Mouse (Mus musculus) CH12.LX (cell line): Measurements from ENCODE around the gene Gstt2. TPM values are rescaled to one million over a fixed set of nuclear protein-coding genes. Genes with fewer than 3 reads are reported as not detected.

ENCODE experiments used
- DNase-seq: peaks from one replicate; pipeline ENCODE4 v3.0.0-alpha.2; 2013; ENCODE audit errors: extremely low read depth
- H3K27ac ChIP-seq: 2 replicates; pipeline ENCODE4 v1.5.1; 2012; ENCODE audit warnings: low read depth, mild to moderate bottlenecking, control low read depth, moderate library complexity; ENCODE audit not compliant: insufficient read depth
- H3K27me3 ChIP-seq: replicated peaks from 2 replicates; pipeline ENCODE3; 2012; ENCODE audit warnings: inconsistent platforms
- H3K36me3 ChIP-seq, 2 experiments: replicated peaks in 1 of 2; 2 replicates each; pipeline versions ENCODE3 to v1.6.1; 2012; ENCODE audit warnings: inconsistent platforms in 1 of 2, low read length in 1 of 2, mild to moderate bottlenecking in 1 of 2, mixed read lengths in 1 of 2, moderate library complexity in 1 of 2; ENCODE audit not compliant: control insufficient read depth in 1 of 2, insufficient read depth in 1 of 2
- H3K4me1 ChIP-seq, 2 experiments: 2 replicates each; pipeline ENCODE4 v1.6.1; 2012; ENCODE audit warnings: inconsistent platforms in 1 of 2, moderate library complexity in 1 of 2; ENCODE audit not compliant: insufficient read depth in 2 of 2, control insufficient read depth in 1 of 2
- H3K4me2 ChIP-seq: 2 replicates; pipeline ENCODE4 v1.6.1; 2012; ENCODE audit warnings: low read depth, mild to moderate bottlenecking, control low read depth; ENCODE audit not compliant: poor library complexity, insufficient read depth, severe bottlenecking
- H3K4me3 ChIP-seq, 3 experiments: fragments of 150-350 bp in 1 of 3; sonication (generic) in 1 of 3; replicated peaks in 1 of 3; 2 replicates each; pipeline versions ENCODE3 to v1.5.1; 2011 to 2012; ENCODE audit warnings: low read depth in 2 of 3, low read length in 2 of 3, mild to moderate bottlenecking in 2 of 3, moderate library complexity in 2 of 3, control low read depth in 1 of 3, improper control_type of control experiment in 1 of 3, inconsistent platforms in 1 of 3, mixed read lengths in 1 of 3; ENCODE audit not compliant: poor library complexity in 1 of 3
- H3K79me2 ChIP-seq: replicated peaks from 2 replicates; pipeline ENCODE4 v1.6.1; 2012; ENCODE audit warnings: mild to moderate bottlenecking, moderate library complexity; ENCODE audit not compliant: control insufficient read depth, poor library complexity, insufficient read depth, severe bottlenecking; ENCODE audit errors: extremely low read depth
- H3K9ac ChIP-seq: 2 replicates; pipeline ENCODE4 v1.6.1; 2012; ENCODE audit warnings: low read depth, mild to moderate bottlenecking, control low read depth, moderate library complexity; ENCODE audit not compliant: insufficient read depth
- H3K9me3 ChIP-seq: replicated peaks from 2 replicates; pipeline ENCODE3; 2012; ENCODE audit warnings: low read length, inconsistent platforms, mixed read lengths
- BHLHE40 ChIP-seq: IDR thresholded peaks from 2 replicates; pipeline ENCODE4 v1.6.1; 2011; ENCODE audit warnings: mild to moderate bottlenecking, low read depth, low read length, improper control_type of control experiment
- CHD2 ChIP-seq: IDR thresholded peaks from 2 replicates; pipeline ENCODE4 v1.6.1; 2011; ENCODE audit warnings: low read length, improper control_type of control experiment
- CTCF ChIP-seq, 2 experiments: IDR thresholded peaks in 1 of 2; conservative IDR thresholded peaks in 1 of 2; 2 replicates each; pipeline ENCODE4 v1.5.1; 2011 to 2012; ENCODE audit warnings: low read depth in 2 of 2, low read length in 2 of 2, improper control_type of control experiment in 1 of 2, inconsistent platforms in 1 of 2, mild to moderate bottlenecking in 1 of 2, moderate library complexity in 1 of 2
- E2F4 ChIP-seq: IDR thresholded peaks from 2 replicates; pipeline ENCODE4 v1.6.1; 2011; ENCODE audit warnings: low read depth, low read length, improper control_type of control experiment; ENCODE audit not compliant: insufficient replicate concordance
- EP300 ChIP-seq: IDR thresholded peaks from 2 replicates; pipeline ENCODE4 v1.6.1; 2011; ENCODE audit warnings: low read length, improper control_type of control experiment
- ETS1 ChIP-seq: conservative IDR thresholded peaks from 2 replicates; pipeline ENCODE4 v1.6.1; 2012; ENCODE audit warnings: low read depth, mild to moderate bottlenecking, inconsistent platforms, low read length, improper control_type of control experiment, moderate library complexity
- GABPA ChIP-seq: IDR thresholded peaks from 2 replicates; pipeline ENCODE4 v1.6.1; 2012; ENCODE audit warnings: low read depth, low read length, improper control_type of control experiment, inconsistent platforms; ENCODE audit not compliant: insufficient replicate concordance
- JUND ChIP-seq: conservative IDR thresholded peaks from 2 replicates; pipeline ENCODE4 v1.6.1; 2011; ENCODE audit warnings: low read depth, low read length, improper control_type of control experiment
- KAT2A ChIP-seq: IDR thresholded peaks from 2 replicates; pipeline ENCODE4 v1.6.1; 2012; ENCODE audit warnings: low read length, improper control_type of control experiment, inconsistent platforms; ENCODE audit not compliant: insufficient replicate concordance
- MAX ChIP-seq: IDR thresholded peaks from 2 replicates; pipeline ENCODE4 v1.6.1; 2011; ENCODE audit warnings: low read length, improper control_type of control experiment
- MAZ ChIP-seq: IDR thresholded peaks from 2 replicates; pipeline ENCODE4 v1.6.1; 2012; ENCODE audit warnings: low read depth, mild to moderate bottlenecking, inconsistent platforms, low read length, improper control_type of control experiment, moderate library complexity
- MEF2A ChIP-seq: IDR thresholded peaks from 2 replicates; pipeline ENCODE4 v1.6.1; 2014; ENCODE audit warnings: low read depth, mild to moderate bottlenecking, inconsistent platforms, low read length, improper control_type of control experiment, borderline replicate concordance
- MYC ChIP-seq: IDR thresholded peaks from 2 replicates; pipeline ENCODE4 v1.6.1; 2011; ENCODE audit warnings: low read depth, mild to moderate bottlenecking, improper control_type of control experiment, low read length
- NELFE ChIP-seq: IDR thresholded peaks from 2 replicates; pipeline ENCODE4 v1.6.1; 2011; ENCODE audit warnings: low read depth, low read length, improper control_type of control experiment
- NRF1 ChIP-seq: IDR thresholded peaks from 2 replicates; pipeline ENCODE4 v1.6.1; 2014; ENCODE audit warnings: low read depth, mild to moderate bottlenecking, inconsistent platforms, low read length, improper control_type of control experiment, moderate library complexity
- POLR2A ChIP-seq: IDR thresholded peaks from 2 replicates; pipeline ENCODE4 v1.6.1; 2011; ENCODE audit warnings: low read depth, mild to moderate bottlenecking, improper control_type of control experiment, low read length
- POLR2AphosphoS2 ChIP-seq: IDR thresholded peaks from 2 replicates; pipeline ENCODE4 v1.6.1; 2011; ENCODE audit warnings: low read depth, low read length, improper control_type of control experiment
- RAD21 ChIP-seq: IDR thresholded peaks from 2 replicates; pipeline ENCODE4 v1.6.1; 2011; ENCODE audit warnings: low read depth, mild to moderate bottlenecking, low read length, improper control_type of control experiment, moderate library complexity
- RCOR1 ChIP-seq: conservative IDR thresholded peaks from 2 replicates; pipeline ENCODE4 v1.6.1; 2012; ENCODE audit warnings: low read depth, mild to moderate bottlenecking, inconsistent platforms, low read length, improper control_type of control experiment
- SMC3 ChIP-seq: IDR thresholded peaks from 2 replicates; pipeline ENCODE4 v1.6.1; 2011; ENCODE audit warnings: low read depth, low read length, improper control_type of control experiment
- TBP ChIP-seq: conservative IDR thresholded peaks from 2 replicates; pipeline ENCODE4 v1.6.1; 2011; ENCODE audit warnings: low read depth, low read length, improper control_type of control experiment
- UBTF ChIP-seq: IDR thresholded peaks from 2 replicates; pipeline ENCODE4 v1.6.1; 2012; ENCODE audit warnings: low read depth, mild to moderate bottlenecking, inconsistent platforms, low read length, improper control_type of control experiment, moderate library complexity
- USF2 ChIP-seq: conservative IDR thresholded peaks from 2 replicates; pipeline ENCODE4 v1.6.1; 2011; ENCODE audit warnings: low read depth, low read length, improper control_type of control experiment
- ZKSCAN1 ChIP-seq: IDR thresholded peaks from 2 replicates; pipeline ENCODE4 v1.6.1; 2012; ENCODE audit warnings: low read depth, inconsistent platforms, low read length, improper control_type of control experiment, borderline replicate concordance
- ZNF384 ChIP-seq: IDR thresholded peaks from 2 replicates; pipeline ENCODE4 v1.6.1; 2012; ENCODE audit warnings: low read depth, low read length, improper control_type of control experiment, inconsistent platforms
- dilution Hi-C: fragments of 300-500 bp; cut with MboI; formaldehyde crosslinking; loops from 2 replicates; pipeline ENCODE4 v1.14.3; 2020; ENCODE audit warnings: low sequenced_read_pairs; ENCODE audit not compliant: extremely low pct_unique_long_range_greater_than_20kb, extremely low pct_ligation_motif_present
- in situ Hi-C: fragments of 300-500 bp; cut with MboI; formaldehyde crosslinking; loops from 3 replicates; pipeline ENCODE4 v1.14.3; 2019; ENCODE audit warnings: low sequenced_read_pairs, low pct_ligation_motif_present, low pct_unique_long_range_greater_than_20kb, mixed read lengths
- polyA plus RNA-seq: library from polyadenylated mRNA; unstranded; fragments of >175 nt; gene quantifications from 2 replicates; pipeline ENCODE4 v1.2.1, GENCODE M21; 2012; ENCODE audit warnings: low read depth; ENCODE audit not compliant: insufficient read length
- total RNA-seq, 2 experiments: library from RNA; depleted of rRNA; stranded (reverse); fragments of 300-350 nt in 1 of 2; fragments of >200 nt in 1 of 2; gene quantifications; 2 replicates each; pipeline ENCODE4 v1.2.3; 2012 to 2014

The Gstt2 gene
- total and polyA plus RNA-seq, 3 experiments, result 126 to 253 (median 197) TPM

DNA sequence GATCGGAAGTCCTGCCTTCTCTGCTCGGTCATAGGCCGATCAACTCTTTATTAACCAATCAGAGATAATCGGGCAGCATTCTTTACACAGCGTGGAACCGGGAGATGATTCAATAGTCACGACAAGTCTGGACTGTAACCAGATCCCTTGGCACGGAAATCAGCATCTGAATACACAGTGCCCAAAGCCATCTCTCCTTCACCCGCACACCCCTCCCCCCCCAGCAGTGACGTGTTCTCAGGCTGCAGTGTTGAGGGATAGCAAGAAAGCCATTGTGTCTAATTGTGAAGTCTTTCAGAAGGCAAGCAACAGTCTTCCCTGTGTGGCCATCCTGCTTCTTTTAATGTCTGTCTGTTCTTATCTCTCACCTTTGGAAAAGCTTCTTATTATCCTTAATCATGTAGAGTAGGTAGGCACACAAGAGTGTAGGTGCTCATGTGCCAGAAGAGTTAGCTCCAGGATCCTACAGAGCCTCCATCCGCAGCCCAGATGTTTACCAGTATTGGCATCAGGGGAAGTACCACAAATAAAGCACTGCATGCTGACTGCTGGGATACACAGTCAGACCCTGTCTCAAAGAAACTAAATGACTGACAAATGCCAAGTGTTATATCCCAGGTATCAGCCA lies 35.8 kb upstream of the Gstt2 start:
- H3K79me2 ChIP-seq, result no peaks in the 10 kb centered on the region
- no peaks in the 10 kb centered on the region for H3K9me3 ChIP-seq
- no peak for DNase-seq
- dilution Hi-C loops (no loop called here), in situ Hi-C loops (no loop called here)
- H3K4me3 ChIP-seq, result no peak overlapping the region
- no peaks in the 10 kb centered on the region; a peak in 1 of 4 replicates for H3K4me1 ChIP-seq
- no peak overlapping the region for H3K27ac ChIP-seq
- H3K9ac ChIP-seq, result no peak overlapping the region
- no peaks in the 10 kb centered on the region for H3K27me3 ChIP-seq
- H3K4me2 ChIP-seq, result no peak overlapping the region
- H3K36me3 ChIP-seq, result no peaks in the 10 kb centered on the region
- no peak for TF ChIP-seq MYC
- no peak for TF ChIP-seq POLR2AphosphoS2
- TF ChIP-seq CTCF (conservative IDR thresholded peaks at IDR 0.05 in 1 of 2, IDR thresholded peaks at IDR 0.05 in 1 of 2; ENCODE audit: low read depth in 2 of 2, low read length in 2 of 2), result no peak
- no peak for TF ChIP-seq NELFE
- TF ChIP-seq MAX, result no peak
- TF ChIP-seq RAD21, result no peak
- TF ChIP-seq KAT2A, result no peak
- TF ChIP-seq ZNF384, result no peak
- TF ChIP-seq E2F4, result no peak
- TF ChIP-seq JUND, result no peak
- no peak for TF ChIP-seq TBP
- TF ChIP-seq ETS1, result no peak
- TF ChIP-seq USF2, result no peak
- TF ChIP-seq RCOR1, result no peak
- TF ChIP-seq SMC3, result no peak
- no peak for TF ChIP-seq EP300
- TF ChIP-seq, all 38 proteins: peak for 0

DNA sequence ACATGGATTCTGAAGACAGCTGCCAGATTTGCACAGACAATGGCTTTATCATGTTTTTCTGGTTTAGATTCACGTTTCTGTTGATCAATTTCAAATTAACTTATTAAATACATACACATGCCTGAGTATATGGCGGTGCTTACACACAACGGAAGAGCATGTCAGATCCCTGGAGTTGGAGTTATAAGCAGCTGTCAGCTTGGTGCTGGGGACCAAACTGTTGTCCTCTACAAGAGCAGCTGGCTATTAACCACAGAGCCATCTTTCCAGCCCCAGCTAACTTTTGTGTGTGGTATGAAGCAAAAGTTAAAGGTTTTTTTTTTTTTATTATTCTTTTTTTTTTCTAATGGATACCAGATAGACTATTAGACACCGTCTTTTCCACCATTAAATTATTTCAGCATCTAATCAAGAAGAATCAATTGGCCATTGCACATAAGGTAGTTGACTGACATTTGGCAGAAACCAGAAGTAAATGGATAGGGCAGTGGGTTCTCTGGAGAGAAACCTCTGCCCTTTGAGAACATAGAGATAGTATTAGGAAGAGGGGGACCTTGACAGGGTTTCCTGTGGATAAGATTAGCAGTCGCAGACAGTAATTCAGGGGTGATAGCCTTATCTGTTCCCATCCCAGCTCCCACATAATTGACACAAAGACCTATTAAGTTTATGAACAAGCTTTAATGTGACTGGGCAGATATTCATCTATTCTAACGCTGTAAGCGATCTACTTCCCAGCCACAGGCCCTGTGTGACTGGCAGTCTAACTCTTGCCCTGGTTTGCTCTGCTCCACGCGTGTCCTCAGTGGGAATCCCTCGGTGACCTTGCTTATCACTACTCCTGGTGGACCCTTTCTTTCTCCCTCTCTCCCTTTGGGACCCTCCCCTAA lies 35.0 kb upstream of the Gstt2 start:
- in situ Hi-C loops (no loop called here), dilution Hi-C loops (no loop called here)
- no peak overlapping the region for H3K4me2 ChIP-seq
- H3K4me3 ChIP-seq, result no peak overlapping the region
- no peaks in the 10 kb centered on the region; a peak in 1 of 4 replicates for H3K4me1 ChIP-seq
- TF ChIP-seq BHLHE40, result no peak
- no peak for TF ChIP-seq SMC3
- no peak for TF ChIP-seq MEF2A
- no peak for TF ChIP-seq UBTF
- no peak for TF ChIP-seq NRF1
- TF ChIP-seq CHD2, result no peak
- no peak for TF ChIP-seq ETS1
- no peak for TF ChIP-seq ZKSCAN1
- TF ChIP-seq POLR2A, result no peak
- no peak for TF ChIP-seq RCOR1
- no peak for TF ChIP-seq MAZ
- TF ChIP-seq TBP, result no peak
- TF ChIP-seq GABPA, result no peak
- no peak for TF ChIP-seq EP300
- TF ChIP-seq E2F4, result no peak
- H3K27ac ChIP-seq, result no peak overlapping the region
- no peaks in the 10 kb centered on the region for H3K9me3 ChIP-seq
- no peaks in the 10 kb centered on the region for H3K79me2 ChIP-seq
- H3K36me3 ChIP-seq, result no peaks in the 10 kb centered on the region
- no peak overlapping the region for H3K9ac ChIP-seq
- H3K27me3 ChIP-seq, result no peaks in the 10 kb centered on the region
- DNase-seq, result no peak
